Mouse (Mus musculus) Patski (cell line): Measurements from ENCODE around the gene Mcm5. TPM values are rescaled to one million over a fixed set of nuclear protein-coding genes. Genes with fewer than 3 reads are reported as not detected.

Experiments
- ATAC-seq: fragments of 100-300 bp; one replicate; pipeline ENCODE4 v1.8.0; 2021
- CTCF ChIA-PET: fragments of 350-600 bp; sonication (Branson Sonifier 250); formaldehyde crosslinking; loops from one replicate; lab custom pipeline; 2022; ENCODE audit warnings: inconsistent platforms; lab: Charles Lee
- POLR2A ChIA-PET: fragments of 350-600 bp; sonication (Branson Sonifier 250); formaldehyde crosslinking; loops from one replicate; lab custom pipeline; 2022; ENCODE audit warnings: antibody characterized with exemption, inconsistent platforms; lab: Charles Lee
- DNase-seq: peaks from one replicate; pipeline ENCODE4 v3.0.0-alpha.2; 2011; ENCODE audit warnings: low read depth, low spot score
- H3K27me3 ChIP-seq: fragments of 371-371 bp; one replicate; pipeline ENCODE4 v1.5.1; 2021
- CTCF ChIP-seq: fragments of 100-300 bp; IDR thresholded peaks from one replicate; pipeline ENCODE4 v1.5.1; 2021
- in situ Hi-C: fragments of 300-500 bp; cut with MboI; formaldehyde crosslinking; loops from 3 replicates; pipeline ENCODE4 v1.11.1; 2018; ENCODE audit warnings: low pct_unique_long_range_greater_than_20kb, mixed read lengths
- polyA plus RNA-seq: library from polyadenylated mRNA; unstranded; gene quantifications from one replicate; pipeline ENCODE4 v1.2.3, GENCODE M21; 2021

Mcm5 gene
- polyA plus RNA-seq, 1 experiment from 2014 or later, result 50.8 TPM

- in situ Hi-C loops, result no loop called here
- ATAC-seq, result peak; percentile 81
- H3K27me3 ChIP-seq, result no peaks in the 10 kb centered on the region
- ChIA-PET POLR2A (interaction anchor here (0.6 to 0.8 kb wide), 3 partner anchors 9 to 15 kb away, joined by 3 to 6 read pairs (median 3); partner anchors contain the start of gene Mcm5), CTCF (interaction anchor here (0.7 to 2.2 kb wide), 4 partner anchors 12 to 58 kb away, joined by 3 to 5 read pairs (median 4); no protein-coding TSS in a partner anchor)
- no peak for TF ChIP-seq CTCF
- DNase-seq, result no peak
These were observed 15.8 kb upstream of the Mcm5 start, which contains the start of gene Hmox1 for GRCm38 (mm10) chr8:75093399-75094156. Gene Hmox1 (plus strand): TSS chr8:75093621.

- ATAC-seq (no peak), DNase-seq (no peak)
- ChIA-PET POLR2A (no interaction called here), CTCF (no interaction called here)
- in situ Hi-C loops, result no loop called here
- H3K27me3 ChIP-seq, result no peaks in the 10 kb centered on the region
- TF ChIP-seq CTCF, result no peak
These were observed 6.4 kb upstream of the Mcm5 start for GRCm38 (mm10) chr8:75102956-75103355.

- in situ Hi-C loops, result no loop called here
- ChIA-PET POLR2A (no interaction called here), CTCF (no interaction called here)
- DNase-seq (no peak), ATAC-seq (peak; percentile 23)
- no peaks in the 10 kb centered on the region for H3K27me3 ChIP-seq
- TF ChIP-seq CTCF, result no peak
These were observed 5.9 kb upstream of the Mcm5 start for GRCm38 (mm10) chr8:75103376-75103878.

GRCm38 (mm10) chr8:75108527-75109235, 688 bp upstream of the Mcm5 start:
- ChIA-PET CTCF (interaction anchor here (0.9 to 2.3 kb wide), 10 partner anchors 14 to 109 kb away, joined by 3 to 32 read pairs (median 4); no protein-coding TSS in a partner anchor), POLR2A (interaction anchor here (0.5 to 1.1 kb wide), 5 partner anchors 13 to 115 kb away, joined by 3 to 7 read pairs (median 3); no protein-coding TSS in a partner anchor)
- peak; percentile 66 for ATAC-seq
- DNase-seq, result no peak
- no peaks in the 10 kb centered on the region for H3K27me3 ChIP-seq
- TF ChIP-seq CTCF, result peak; percentile 97
- in situ Hi-C loops, result loop anchor here (5.0 kb wide), 1 partner anchor 36 kb away; no protein-coding TSS in a partner anchor

GRCm38 (mm10) chr8:75110093-75110492, 724 bp downstream of the Mcm5 start:
- TF ChIP-seq CTCF, result no peak
- DNase-seq, result no peak
- ChIA-PET CTCF (interaction anchor here (1.5 to 2.3 kb wide), 4 partner anchors 12 to 75 kb away, joined by 3 to 32 read pairs (median 4); no protein-coding TSS in a partner anchor), POLR2A (no interaction called here)
- H3K27me3 ChIP-seq, result no peaks in the 10 kb centered on the region
- no peak for ATAC-seq
- in situ Hi-C loops, result no loop called here

- DNase-seq (no peak), ATAC-seq (no peak)
- no peak for TF ChIP-seq CTCF
- ChIA-PET CTCF (interaction anchor here (1.2 kb wide), 2 partner anchors 10 to 15 kb away, joined by 3 read pairs; no protein-coding TSS in a partner anchor), POLR2A (no interaction called here)
- in situ Hi-C loops, result no loop called here
- H3K27me3 ChIP-seq, result no peaks in the 10 kb centered on the region
These were observed 9.1 kb downstream of the Mcm5 start for GRCm38 (mm10) chr8:75118505-75118904.

GRCm38 (mm10) chr8:75119287-75119686, 9.9 kb downstream of the Mcm5 start:
- in situ Hi-C loops, result no loop called here
- TF ChIP-seq CTCF, result no peak
- H3K27me3 ChIP-seq, result no peaks in the 10 kb centered on the region
- ChIA-PET CTCF (interaction anchor here (1.2 kb wide), 2 partner anchors 9 to 14 kb away, joined by 3 read pairs; no protein-coding TSS in a partner anchor), POLR2A (no interaction called here)
- DNase-seq (no peak), ATAC-seq (no peak)

GRCm38 (mm10) chr8:75119747-75120146, 10.4 kb downstream of the Mcm5 start:
- TF ChIP-seq CTCF, result no peak
- ATAC-seq (no peak), DNase-seq (no peak)
- ChIA-PET POLR2A (no interaction called here), CTCF (no interaction called here)
- in situ Hi-C loops, result no loop called here
- H3K27me3 ChIP-seq, result no peaks in the 10 kb centered on the region

GRCm38 (mm10) chr8:75127406-75127805, 18.0 kb downstream of the Mcm5 start:
- no peak for TF ChIP-seq CTCF
- DNase-seq, result no peak

GRCm38 (mm10) chr8:75132485-75132884, 23.1 kb downstream of the Mcm5 start:
- POLR2A ChIA-PET, result interaction anchor here (0.6 to 0.8 kb wide), 3 partner anchors 24 to 85 kb away, joined by 3 to 5 read pairs (median 3); no protein-coding TSS in a partner anchor
- ATAC-seq, result no peak
- in situ Hi-C loops, result loop anchor here (5.0 kb wide), 2 partner anchors 85 to 140 kb away; no protein-coding TSS in a partner anchor
- peak; percentile 88 for TF ChIP-seq CTCF
- CTCF ChIA-PET, result interaction anchor here (0.6 to 4.6 kb wide), 21 partner anchors 8 to 141 kb away, joined by 3 to 52 read pairs (median 4); partner anchors contain the start of gene Rasd2
- H3K27me3 ChIP-seq, result no peaks in the 10 kb centered on the region
- no peak for DNase-seq

More at GRCm38 (mm10) chr8:75127406-75127805, 18.0 kb downstream of the Mcm5 start:
- ATAC-seq, result no peak
- ChIA-PET POLR2A (no interaction called here), CTCF (interaction anchor here (0.8 to 1.0 kb wide), 2 partner anchors 11 kb away, joined by 3 read pairs; no protein-coding TSS in a partner anchor)
- in situ Hi-C loops, result no loop called here
- no peaks in the 10 kb centered on the region for H3K27me3 ChIP-seq
